Mouse (Mus musculus): Measurements from ENCODE around the gene 4930562C15Rik. TPM values are rescaled to one million over a fixed set of nuclear protein-coding genes. Genes with fewer than 3 reads are reported as not detected.

Gene 4930562C15Rik
- total RNA-seq, 2 experiments from 2014 or later, result not detected

DNA sequence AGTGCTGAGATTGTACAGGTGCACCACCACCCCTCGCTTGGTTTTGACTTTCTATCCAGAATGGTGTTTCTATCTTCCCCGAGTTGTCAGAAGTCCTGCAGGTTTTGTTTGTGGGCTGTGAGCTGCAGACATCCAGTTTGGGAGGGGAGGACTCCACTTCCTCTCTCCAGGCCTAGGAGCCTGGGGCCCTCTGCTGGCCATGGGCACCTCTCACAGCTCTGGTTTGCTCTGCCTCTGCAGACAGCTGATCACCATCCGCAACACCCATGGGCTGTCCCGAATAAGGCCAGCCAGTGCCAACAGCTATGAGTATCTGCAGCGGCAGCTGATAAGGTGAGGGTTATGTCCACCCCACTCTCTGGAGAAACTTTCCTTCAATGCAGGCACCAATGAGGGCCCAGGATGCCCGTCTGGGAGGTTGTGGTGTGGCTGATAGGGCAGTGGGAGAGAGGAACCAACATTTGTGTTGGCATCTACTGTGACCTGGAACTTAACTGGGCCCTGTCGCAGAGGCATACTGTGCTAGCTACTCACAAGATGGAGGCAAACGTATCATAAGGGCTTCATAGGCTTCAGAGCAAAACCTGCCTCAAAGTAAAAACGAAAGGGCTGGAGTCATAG, 27.8 kb downstream of the 4930562C15Rik start:
- DNase-seq, result peak; percentile 69

DNA sequence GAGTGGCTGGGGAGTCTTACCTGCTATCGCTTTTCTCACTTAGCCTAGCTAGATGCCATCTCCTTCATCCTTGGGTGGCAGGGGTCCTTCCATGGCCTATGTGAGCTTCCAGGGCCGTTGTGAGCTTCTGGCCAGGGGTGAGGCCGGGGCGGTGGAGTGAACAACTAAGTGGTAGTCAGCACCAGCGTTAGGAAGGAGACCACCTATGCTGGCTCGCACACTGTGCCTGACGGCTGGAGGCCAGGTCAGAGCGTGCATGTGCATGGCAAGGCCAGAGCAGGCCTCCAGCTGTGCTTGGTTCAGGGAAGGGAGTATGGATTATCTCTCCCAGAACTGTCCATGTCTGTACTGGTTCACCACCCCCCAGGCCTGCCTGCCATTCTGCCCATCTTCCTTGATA, 28.5 kb downstream of the 4930562C15Rik start:
- no peak for DNase-seq

DNA sequence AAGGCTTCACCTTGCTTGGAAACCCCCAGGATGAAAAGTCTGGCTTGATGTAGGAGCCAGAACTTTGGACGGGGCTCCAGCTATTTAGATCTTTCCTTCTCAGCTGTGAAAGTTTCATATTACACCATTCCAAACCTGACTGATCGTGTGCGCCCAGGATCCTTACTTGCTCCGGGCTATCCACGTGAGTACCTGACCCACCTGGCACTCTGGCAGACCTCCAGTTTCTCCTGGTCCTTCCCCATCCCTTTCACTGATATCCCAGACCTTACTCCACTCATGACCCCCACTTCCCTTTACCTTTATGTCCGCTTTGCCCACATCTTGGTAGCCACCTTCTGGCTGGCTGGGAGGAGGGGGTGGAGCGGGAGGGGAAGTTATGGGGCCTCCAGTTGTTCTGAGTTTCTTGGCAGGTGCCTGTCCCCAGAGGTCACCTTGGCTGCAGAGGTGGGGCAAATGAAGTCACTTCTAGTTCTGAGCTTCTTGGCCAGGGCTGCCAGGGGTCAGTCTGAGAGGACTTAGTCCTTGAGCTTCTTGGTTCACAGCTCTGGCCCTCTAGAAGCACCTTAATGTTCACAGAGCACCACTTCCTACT, 31.0 kb downstream of the 4930562C15Rik start:
- no peak for DNase-seq

DNA sequence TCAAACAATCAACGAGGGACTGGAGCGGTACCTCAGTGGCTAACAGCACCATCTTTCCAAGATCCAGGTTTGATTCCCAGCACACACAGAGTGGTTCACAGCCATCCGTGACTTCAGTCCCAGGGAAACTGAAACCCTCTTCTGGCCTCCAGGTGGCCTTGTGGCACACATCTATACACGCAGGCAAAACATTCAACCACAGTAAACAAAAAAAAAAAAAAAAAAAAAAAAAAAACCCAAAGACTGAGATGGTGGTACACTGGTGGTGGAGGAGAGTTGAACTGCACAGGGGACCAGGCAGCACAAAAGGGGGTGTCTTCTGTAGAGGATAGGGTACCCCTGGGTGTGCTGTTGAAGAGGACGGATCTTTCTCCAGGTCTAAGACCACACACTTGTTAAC, 35.3 kb downstream of the 4930562C15Rik start:
- no peak for DNase-seq

DNA sequence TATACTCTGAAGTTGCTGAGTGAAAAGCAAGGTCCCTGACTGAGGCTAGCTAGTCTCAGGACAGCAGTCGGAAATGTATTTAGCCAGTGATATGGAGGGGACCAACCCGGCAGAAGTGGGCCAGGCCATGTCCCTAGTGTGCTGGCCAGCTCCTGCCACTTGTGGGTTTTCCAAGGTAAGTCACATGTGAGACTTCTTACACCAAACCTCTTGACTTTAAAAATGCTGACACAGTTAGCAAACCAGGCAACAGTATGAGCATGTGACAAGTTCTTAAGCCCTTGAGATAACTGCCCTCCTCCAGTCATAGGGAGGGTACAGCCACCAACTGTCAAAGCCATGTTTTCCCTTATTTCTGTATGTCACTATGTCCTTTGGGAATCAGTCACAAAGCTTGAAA, 36.7 kb downstream of the 4930562C15Rik start:
- no peak for DNase-seq

DNA sequence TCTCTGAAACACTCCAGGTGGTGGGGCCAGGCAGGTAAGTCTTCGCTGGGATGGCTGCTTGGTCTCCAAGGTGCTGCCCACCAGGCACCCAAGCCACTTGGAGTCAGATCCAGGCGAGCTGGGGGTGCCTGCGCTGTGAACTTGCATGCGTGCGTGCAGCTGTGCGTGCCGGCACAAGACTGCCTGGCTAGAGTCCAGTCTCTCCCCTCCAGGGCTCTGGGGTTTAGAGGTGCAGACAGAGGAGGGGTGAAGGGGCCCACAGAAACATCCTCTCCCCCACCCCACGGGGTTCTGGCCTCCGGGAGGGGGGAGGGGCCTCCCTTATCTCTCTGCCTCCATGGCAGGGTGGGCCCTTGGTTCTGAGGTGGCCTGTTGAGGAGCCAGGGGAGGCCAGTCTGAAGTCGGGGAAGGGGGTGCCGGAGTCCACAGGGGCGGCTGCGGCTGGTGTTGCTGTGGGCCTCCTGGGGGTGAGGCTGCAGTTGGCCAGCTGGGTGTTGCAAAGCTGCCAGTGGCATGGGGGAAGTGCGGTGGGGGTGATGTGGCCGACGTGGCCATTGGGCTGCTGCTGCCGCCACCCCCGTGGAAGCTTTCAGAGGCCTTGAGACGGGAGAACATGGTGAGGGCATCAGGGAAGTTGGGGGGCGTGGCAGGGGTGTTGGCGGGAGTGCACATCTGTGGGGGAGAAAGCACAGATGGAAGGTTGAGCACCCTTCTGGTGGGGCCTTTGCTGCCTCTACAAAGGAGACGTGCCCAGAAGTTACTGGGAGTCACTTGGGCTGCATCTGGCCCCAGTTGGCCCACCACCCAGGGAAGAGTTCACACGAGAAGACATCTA, 40.2 kb downstream of the 4930562C15Rik start:
- no peak for DNase-seq

DNA sequence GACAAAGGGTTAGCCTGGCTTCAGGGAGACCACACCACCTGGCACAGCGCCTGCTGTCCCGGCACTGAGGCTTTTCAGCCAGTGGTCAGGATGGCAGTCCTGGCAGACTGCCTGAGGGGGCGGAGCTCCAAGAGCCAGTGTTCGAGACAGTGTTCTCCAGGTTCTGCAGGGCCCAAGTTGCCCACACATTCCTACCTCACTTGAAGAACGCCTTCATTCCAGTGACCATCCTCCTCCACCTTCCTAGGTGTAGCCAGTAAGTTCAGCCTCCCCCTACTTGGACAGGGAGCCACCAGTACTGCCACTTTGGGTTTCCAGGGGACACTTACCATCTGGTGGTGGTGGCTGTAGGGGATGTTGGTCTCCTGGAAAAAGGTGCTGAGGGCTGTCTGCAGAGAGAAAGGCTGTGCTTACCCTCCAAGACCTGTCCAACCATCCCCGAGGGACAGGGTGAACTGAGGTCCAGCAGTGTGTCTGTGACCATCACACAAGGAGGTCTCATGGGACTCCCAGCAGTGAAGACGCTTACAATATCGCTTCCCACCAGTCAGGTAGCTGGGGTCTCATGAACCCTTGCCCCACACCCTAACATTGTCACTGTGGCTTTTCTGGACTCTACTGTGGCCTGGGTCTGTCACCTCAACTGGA, 40.9 kb downstream of the 4930562C15Rik start:
- peak; percentile 72 for DNase-seq

DNA sequence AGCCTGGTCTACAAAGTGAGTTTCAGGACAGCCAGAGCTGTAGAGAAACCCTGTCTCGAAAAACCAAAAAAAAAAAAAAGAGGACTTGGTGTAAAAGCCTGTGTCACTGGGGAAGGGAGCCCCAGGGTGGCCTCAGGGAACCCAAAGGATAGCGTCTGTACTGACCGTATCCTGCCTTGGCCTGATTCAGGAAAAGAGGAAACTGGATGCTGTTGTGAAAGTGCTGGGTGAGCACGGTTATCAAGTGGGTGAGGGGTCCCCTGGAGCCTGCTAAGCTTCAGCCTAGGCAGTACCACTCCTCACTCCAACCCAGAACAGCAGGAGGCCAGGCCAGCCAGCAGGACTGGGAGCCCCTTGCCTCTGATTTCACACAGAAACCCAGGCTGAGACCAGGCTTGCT, 42.0 kb downstream of the 4930562C15Rik start:
- no peak for DNase-seq

DNA sequence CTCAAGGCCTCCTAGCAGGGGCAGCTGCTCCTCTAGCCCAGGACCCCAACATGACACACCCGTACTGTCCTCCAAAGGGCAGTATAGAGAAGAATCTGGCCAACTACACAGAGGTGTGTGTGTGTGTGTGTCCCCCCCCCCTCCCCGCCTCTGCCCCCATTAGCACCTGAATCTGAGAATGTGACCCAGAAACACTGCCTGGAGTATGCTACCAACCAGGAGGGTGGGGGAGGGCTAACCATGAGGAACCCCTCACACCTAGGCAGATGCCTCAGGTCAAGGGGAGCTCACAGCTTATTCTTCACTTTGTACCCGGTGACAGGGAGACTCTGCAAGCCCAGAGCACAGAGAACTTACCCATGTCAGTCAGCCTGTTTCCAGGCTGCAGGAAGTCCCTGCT, 42.5 kb downstream of the 4930562C15Rik start:
- no peak for DNase-seq

DNA sequence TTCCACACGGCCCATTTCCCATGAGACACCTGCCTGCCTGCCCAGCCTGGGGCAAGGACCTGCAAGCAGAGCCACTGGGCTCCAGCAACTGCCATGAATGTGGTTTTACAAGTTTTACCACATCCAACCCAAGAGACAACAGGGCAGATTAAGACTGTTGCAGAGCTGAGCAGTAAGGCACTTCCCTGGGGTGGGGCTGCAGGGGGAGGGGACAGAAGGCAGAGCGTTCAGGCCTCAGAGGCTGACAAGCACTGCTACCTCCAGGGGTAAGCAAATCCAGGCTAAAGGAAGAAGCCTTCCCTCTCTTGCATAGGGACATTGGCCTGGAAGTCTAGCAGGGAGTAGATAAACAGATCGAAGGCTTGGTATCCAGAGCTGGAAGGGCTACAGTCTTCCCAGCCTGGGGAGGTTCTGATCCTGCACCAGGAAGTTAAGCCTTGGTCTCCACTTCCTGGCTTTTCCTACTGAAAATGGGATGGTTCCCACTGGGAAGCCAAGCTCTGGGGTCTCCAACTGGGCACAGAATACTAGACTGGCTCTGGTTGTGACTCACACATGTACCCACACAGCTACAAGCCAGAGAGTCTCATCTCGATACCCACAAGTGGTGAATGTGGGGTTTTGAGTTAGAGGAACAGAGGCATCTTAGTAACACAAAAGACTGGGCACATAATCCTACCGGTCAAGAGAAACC, 43.1 kb downstream of the 4930562C15Rik start:
- DNase-seq, result no peak

DNA sequence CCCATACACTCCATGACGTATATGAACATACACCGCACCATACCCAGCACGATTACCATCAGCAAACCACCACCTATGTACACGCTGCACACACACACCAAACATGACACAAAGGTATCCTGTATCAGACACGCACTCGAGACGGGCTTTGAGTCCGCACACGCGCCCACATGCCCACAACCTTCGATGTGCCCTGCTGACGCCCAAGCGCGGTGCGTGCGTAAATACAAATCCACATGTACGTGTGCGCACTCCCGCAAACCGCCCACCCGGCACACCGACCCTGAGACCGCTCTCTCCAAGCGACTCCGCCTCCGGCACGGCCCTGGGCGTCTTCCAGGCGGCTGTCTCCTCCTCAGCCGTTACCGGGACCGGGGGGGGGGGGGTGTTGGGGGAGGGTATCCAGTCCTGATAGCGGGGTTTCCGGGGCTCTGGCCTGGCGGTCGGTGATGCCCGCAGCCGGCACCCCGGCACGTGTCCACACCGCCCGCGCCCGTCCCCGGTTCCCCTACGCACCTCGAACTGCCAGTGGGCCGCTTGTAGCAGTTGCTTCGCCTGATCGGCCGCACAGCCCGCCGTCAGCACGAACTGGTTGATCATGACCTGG, 44.0 kb downstream of the 4930562C15Rik start:
- DNase-seq, result no peak

DNA sequence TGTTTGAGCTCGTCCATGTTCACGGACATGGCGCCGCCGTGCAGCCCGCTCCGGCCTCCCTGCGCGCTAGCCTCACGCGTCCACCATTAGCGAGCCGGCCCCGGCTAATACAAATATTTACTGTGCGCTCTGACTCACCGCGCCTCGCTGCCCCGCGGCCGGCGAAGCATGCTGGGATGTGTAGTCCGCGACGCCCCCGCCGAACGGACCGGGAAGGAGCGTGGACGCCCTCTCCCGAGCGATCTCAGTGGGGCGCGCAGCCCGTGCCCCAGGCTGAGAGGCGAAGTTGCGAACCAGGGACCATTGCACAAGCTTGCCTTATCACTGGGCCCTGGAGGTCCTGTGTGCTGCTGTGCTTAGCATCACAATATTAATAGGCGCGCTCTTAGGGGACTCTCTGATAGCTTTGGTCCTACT, 44.5 kb downstream of the 4930562C15Rik start:
- DNase-seq, result peak; percentile 87

DNA sequence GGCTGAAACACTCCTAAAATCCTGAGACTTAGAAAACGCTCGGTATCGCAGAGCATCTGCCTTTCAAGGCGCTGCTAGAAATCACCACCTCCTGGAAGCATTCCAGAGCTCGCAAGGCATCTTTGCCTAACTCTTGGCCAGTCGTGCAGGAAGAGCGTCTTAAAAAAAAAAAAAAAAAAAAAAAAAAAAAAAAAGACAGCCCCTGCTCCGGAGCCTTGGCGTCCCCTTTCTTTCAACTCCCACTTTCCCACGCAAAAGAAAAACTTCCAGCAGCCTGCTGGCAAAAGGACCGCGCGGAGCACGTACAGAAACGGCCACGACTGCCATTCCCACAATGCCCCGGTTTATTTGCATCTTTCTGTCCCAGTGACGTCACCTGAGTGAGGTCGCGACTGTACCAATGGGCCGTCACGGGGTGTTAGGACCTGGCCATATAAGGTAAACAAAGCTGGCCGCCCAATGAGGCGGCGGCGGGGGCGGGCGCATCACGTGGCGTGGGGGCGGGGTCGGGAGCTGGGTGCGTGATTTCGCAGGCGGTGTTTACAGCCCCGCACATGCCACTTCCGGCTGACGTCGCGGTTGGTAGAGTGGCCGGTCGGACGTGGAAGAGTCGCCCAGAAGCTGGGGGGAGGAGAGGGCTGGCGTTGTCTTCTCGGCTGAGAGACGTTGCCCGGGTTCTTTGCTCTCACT, 45.1 kb downstream of the 4930562C15Rik start, which contains the start of gene Ubald1:
TSS of gene Ubald1 (minus strand) at position 180 of the 690 bp plus-strand sequence.
- peak; percentile 98 for DNase-seq

DNA sequence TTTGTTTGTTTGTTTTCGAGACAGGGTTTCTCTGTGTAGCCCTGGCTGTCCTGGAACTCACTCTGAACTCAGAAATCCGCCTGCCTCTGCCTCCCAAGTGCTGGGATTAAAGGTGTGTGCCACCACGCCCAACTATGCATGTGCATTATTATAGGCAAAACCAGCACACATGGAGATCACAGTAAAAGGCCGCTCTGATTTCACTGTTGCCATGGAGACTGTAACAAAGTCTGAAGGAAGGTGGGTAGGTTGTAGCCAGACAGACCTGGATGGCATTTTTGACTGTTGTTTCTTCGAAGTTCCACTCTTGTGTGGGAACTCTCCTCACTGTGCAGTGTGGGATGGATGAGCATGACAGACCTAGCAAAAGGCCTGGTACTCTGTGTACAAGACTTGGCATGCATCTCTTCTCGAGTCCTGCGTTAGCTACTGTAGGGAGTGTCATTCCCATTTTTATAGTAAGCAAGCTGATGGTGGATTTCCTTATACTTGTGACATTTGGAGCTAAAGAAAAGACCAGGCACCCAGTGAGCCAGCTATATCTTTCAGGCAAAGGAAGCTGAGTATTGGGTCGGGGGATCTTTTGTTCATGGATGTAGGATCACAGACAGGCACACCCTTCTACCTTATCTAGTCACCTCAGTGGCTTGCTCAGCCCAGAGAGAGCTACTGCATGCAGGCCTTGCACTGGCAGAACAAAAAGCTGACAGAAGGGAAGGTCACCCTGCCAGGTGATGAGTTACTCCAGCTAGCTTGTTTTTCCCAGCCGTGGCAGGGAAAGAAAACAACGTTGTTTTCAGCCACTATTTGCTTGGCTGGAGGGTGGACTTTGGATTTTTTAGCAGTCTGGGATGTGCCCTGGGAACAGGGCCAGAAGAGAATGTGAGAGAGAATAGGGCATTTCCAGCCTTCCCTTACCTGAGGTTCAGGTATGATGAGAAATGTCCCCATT, 46.5 kb downstream of the 4930562C15Rik start:
- no peak for DNase-seq

DNA sequence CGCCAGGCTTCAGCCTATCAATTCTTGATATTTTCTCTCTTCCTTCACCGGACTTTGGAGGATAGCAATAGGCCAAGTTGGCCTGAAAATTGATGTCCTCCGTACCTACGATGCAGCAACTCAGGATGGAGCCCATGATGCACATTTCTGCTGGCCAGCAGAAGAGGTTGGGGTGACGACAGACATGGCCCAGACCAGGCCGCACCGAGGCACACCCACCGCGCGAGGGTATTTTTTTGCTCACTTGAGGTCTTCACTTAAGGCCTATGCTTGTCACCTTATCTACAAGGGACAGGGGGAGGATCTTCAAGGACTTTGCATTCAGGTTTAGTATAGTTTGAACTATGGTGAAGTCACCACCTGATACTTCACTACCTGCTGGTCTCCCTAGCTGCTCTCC, 49.7 kb downstream of the 4930562C15Rik start:
- DNase-seq, result no peak

DNA sequence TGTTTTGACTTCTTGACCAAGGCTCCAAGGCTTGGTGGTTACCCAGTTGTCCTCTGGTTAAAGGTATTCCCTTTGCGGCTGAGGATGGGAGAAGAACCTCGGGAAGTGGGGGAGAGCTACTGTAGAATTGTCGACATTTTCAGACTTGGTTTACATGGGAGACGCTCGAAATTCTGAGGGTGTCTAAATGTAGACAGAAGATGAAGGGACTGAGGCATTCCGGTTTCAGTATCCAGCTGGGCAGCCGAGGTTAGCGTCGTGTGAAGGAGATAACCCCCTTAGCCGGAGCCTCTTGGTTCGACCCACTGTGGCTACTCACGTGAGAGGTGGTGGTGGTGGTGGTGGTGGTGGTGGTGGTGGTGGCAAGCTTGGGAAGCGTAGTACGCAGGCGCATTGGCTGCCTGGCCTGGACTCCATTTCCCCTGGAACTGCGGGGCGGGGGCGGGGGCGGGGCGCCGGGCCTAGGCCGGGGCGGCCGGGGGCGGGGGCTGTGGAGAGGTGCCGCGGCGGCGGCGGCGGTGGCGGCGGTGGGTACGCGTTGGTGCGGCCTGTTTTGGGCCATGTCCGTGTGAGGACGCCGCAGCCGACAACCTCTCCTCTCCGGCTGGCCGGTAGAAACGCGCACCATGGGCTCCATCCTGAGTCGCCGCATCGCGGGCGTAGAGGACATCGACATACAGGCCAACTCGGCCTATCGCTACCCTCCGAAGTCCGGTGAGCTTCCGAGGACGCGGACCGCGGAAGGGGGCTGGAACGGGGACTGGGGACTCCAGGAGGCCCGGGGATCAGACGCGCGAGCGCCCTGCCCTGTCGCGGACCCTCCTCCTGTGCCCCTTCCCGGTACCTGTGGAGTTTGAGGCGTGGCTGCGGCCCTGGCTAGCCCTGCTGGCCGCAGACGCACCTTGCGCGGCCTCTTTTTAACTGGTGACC, 50.8 kb downstream of the 4930562C15Rik start, which contains the start of gene Mgrn1:
TSS of gene Mgrn1 (plus strand) at position 490 of the 930 bp plus-strand sequence.
- peak; percentile 89 for DNase-seq

DNA sequence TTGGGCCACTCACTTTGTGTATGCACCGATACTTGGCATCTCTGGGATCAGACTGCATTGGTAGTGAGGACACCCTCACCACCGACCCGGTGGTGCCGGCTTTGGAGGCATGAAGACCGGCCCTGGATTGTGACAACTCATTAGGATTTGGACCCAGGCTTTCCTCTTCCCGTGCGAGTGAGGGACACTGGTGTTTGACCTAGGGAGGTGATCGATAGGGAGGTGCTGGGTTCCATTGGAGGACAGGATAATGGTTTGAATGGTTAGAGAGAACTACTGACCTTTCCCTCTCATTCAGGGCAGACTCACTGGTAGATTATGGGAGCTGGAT, 51.4 kb downstream of the 4930562C15Rik start:
- no peak for DNase-seq

DNA sequence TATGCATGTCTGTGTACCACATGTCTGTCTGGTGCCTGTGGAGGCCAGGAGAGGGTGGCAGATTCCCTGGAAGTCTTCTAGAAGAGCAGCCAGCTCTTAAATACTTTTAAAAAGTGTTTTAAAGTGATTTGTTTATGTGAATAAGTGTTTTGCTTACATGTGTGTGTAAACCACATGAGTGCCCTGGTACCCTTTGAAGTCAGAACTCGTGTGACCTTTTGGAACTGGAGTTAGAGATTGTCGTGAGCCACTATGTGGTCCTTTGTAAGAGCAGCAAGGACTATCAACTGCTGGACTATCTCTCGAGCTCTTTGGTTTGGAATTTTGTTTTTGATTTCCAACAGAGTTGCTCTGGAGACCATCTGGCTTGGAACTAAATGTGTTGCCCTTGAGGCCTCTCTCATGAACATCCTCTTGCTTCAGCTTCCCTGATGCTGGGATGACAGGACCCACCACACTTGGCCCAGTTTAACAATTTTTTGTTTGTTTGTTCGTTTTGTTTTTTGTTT, 55.0 kb downstream of the 4930562C15Rik start:
- DNase-seq, result no peak

DNA sequence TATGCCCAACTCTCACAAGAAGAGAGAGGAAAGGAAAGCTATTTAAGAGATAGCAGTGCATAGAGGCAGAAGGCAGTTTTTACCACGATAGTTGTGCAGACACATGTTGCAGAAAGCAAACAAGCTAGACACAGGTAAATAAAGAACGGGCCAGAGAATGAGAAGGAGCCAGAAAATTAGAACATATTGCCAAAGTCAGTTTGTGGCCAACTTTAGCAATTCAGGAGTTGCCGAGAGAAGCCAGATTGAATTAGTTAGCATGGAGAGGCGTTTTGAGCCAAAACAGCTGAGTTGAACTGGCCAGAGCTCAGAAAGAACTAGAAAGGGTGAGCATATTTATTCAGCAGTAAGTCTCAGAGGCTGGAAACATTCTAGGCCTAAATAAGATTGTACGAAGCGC, 57.0 kb downstream of the 4930562C15Rik start:
- no peak for DNase-seq

Measured in gastrocnemius, postnatal 10 days (tissue).